Mouse (Mus musculus) heart, adult 8-10 months (tissue): ENCODE results near the gene Lsm2. TPM values are rescaled to one million over a fixed set of nuclear protein-coding genes. Genes with fewer than 3 reads are reported as not detected.
"Not testable (repeated sequence)": the region's sequence is repeated elsewhere in the genome, so short reads cannot be mapped to it uniquely, and the experiment has no call there.

ENCODE experiments used
- DNase-seq: peaks from one replicate; pipeline ENCODE4 v3.0.0; 2022; ENCODE audit warnings: low spot score
- total RNA-seq, 4 experiments: library from RNA; stranded (reverse); gene quantifications; 2 replicates each; pipeline ENCODE4 v1.2.4; 2022

Gene Lsm2
- total RNA-seq = 10 to 100 TPM; 17.5 to 21.7 (median 17.9) TPM

DNA sequence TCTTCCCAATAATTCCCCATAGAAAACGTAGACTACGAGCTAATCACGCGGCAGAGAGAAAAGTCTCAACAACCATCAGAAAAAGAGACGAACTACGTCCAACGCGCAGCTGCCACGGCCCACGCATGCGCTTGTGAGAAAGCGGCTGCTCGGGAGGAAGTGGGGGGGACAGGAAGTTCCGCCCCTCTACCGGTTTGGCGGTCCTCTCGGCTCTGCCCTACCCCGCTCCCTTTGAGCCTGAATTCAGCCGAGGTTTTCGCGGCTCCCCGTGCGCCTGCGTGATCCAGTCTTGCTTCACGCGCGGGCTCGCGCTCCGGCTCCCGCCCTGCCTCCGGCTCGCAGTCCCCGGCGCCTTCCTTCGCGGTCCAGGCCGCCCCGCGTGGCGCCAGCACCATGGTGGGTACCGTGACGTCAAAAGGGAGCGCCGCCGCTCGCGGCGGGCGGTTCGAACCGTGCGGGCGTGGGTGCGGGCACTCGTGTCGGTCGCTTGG lies at the start of gene Lsm2:
Gene Lsm2, plus strand, starts transcription at position 173 of the 491 bp plus-strand sequence.
- DNase-seq = peak; percentile 94

- DNase-seq = no peak
Observed at GRCm38 (mm10) chr17:34932287-34932686, 49.4 kb upstream of the Lsm2 start.

DNA sequence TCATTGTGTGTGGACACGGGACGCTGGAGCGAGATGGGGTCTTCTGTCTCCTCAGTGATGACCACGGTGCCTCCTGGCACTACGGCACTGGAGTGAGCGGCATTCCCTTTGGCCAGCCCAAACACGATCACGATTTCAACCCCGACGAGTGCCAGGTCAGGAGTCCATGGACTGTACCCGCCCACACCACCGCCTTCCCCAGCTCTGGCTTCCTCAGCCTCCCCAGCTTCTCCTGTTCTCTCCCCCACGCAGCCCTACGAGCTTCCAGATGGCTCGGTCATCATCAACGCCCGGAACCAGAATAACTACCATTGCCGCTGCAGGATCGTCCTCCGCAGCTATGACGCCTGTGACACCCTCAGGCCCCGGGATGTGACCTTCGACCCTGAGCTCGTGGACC lies 47.6 kb upstream of the Lsm2 start:
- no peak for DNase-seq

DNA sequence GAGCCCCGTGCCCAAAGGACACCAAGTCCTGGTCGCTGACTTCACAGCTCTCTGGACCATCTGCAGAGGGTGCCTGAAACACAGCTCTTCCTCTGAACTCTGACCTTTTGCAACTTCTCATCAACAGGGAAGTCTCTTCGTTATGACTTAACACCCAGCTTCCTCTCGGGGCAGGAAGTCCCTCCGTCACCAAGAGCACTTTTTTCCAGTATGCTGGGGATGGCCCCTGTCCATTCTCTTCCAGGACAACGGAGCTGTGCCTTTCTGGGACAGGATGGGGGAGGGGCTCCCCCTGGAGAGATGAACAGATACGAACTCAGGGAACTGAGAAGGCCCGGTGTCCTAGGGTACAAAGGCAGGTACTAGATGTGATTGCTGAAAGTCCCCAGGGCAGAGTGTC lies 46.8 kb upstream of the Lsm2 start:
- peak; percentile 31 for DNase-seq

DNA sequence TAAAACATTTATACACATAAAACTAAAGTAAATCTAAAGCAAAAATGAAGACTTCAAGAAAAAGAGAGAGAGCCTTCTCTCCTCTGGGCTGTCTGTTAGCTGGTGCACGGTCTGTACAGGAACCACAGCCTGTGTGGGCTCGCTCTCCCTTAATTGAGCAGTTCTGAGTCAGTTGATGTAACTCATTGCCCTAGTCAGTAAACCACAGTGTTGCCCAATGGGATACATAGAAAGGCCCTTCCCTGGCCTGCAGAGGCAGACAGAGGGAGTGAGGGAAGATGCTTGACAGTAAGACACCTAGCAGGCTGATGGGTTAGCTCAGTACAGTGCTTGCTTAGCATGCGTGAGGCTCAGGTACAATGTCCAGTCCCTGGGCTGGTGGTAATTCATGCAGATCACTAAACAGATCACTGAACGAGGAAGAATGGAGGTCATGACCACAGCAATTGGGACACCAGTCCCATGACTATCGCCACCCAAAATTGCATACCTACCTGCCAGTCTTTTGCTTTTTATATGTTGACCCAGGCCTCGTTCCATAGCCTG lies 43.6 kb upstream of the Lsm2 start:
- no peak for DNase-seq

DNA sequence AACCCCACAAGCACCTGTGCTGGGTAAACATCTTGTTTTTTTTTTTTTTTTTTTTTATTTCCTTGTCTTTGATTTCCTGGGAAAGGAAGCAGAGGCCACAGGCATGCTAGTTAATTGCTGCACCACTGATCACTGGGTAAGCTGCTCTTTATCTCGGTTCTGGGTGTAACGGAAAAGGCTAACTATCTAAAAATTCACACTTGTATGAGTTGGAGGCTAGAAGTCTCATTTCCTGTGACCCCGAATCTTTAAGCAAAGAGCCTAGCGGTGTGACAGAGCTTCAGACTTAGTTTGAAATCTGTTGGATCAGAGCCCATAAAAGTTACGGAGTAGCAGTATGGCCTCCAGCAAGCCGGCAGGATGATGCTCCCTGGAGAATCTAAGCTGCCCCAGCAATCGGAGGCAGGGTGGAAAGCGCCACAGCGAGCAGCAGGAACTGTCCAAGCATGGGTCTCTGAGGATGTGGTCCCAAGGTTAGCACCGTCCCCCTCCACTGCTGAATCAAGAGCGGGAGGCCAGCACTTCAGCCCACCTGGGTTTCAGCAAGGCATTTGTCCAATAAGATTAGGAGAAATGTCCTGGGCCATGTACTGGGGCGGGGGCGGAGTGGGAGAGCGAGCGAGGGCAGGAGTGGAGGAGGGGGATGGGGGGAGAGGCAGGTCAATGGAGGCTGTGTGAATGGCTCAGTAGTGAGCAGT lies 40.2 kb upstream of the Lsm2 start:
- DNase-seq = peak; percentile 45

GRCm38 (mm10) chr17:34943128-34943815 lies 38.4 kb upstream of the Lsm2 start:
- no peak for DNase-seq

- DNase-seq = no peak
Observed at GRCm38 (mm10) chr17:34944362-34944761, 37.3 kb upstream of the Lsm2 start.

DNA sequence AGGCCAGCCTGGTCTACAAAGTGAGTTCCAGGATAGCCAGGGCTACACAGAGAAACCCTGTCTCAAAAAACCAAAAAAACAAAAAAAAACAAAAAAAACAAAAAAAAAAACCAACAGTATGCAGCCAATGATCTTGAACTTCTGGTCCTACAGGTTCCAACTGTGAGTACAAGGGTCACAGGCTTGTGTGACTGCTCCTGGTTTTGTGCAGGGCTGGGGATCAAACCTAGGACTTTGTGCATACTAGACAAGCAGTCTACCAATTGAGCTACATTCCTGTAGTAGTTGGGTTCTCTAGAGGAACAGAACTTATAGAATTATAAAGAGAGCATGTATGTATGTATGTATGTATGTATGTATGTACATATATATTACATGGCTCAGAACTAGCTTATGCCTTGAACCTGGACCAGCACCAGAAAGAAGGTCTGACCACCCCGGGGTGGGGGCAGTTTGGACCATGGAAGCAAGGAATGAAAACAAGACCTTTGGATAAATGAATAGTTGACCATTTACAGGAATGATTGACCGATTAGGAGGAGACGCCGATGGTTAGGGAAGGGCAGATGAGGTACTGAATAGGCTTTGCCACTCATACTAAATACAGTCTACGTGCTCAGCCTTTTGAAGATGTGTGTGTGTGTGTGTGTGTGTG lies 35.0 kb upstream of the Lsm2 start:
- no peak for DNase-seq

- DNase-seq = no peak
Observed at GRCm38 (mm10) chr17:34947606-34948005, 34.1 kb upstream of the Lsm2 start.

- DNase-seq = not testable (repeated sequence)
Observed at GRCm38 (mm10) chr17:34948721-34949552, 32.7 kb upstream of the Lsm2 start.

GRCm38 (mm10) chr17:34949553-34949969 lies 32.1 kb upstream of the Lsm2 start:
- DNase-seq = no peak

- no peak for DNase-seq
Observed at GRCm38 (mm10) chr17:34950514-34951455, 30.9 kb upstream of the Lsm2 start.

- no peak for DNase-seq
Observed at GRCm38 (mm10) chr17:34951636-34952377, 29.9 kb upstream of the Lsm2 start.

DNA sequence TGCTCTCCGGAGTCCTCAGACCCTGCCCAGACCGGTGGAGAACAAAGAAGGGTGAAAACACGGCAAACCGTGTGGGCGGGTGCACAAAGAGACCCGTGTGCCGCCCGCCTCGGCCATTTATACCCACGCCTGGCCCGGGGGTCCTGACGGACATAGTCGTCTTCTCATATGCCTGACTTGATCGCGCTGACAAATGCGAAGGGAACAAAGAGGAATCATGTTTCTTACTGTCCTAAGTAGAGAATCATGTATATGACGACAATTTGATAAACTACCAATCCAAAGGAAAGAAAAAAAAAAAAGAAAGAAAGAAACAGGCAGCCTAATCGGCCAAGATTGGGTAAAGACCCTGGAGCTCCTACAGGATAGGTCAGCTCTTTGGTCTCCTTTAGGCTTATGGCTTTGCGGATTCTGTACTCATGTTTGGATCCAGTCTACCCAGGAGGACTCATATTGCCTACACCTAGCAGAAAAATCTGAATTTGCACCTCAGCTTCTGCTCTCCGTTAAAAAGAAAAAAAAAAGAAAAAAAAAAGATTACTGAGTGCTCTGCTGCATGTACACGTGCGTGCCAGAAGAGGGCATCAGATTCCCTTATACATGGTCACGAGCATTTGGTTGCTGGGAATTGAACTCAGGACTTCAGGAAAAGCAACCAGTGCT lies 29.2 kb upstream of the Lsm2 start:
- peak; percentile 88 for DNase-seq

DNA sequence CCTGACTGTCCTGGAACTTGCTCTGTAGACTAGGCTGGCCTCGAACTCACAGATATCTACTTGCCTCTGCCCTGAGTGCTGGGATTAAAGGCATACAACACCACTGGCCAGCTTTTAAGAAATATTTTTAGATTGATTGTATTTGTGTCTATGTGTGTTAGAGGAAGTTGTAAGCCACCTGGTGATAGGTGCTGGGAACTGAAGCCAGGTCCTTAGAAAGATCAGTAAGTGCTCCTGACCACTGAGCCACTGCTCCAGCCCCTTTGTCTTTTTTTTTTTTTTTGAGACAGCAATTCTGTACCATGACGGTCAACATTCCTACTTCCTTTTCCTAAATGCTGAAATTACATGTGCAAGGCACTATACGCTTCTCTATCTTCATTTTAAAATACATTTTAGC lies 28.4 kb upstream of the Lsm2 start:
- no peak for DNase-seq

DNA sequence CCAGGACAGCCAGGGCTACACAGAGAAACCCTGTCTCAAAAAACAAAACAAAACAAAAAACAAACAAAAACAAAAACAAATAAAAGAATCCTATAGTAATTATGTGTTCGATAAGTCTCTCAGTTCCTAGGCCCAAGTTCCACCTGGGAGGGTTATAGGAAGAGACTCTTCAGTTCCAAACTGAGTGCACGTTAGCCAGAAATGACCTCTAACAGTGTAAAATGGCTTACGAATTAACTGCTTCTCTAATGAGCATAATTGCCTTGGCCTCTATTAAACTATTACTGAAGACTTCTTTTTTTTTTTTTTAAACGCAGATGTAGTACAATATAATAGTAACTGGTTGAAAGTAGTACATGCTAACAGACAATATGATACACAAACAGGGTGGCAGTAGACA lies 27.8 kb upstream of the Lsm2 start:
- no peak for DNase-seq

GRCm38 (mm10) chr17:34954831-34955230 lies 26.8 kb upstream of the Lsm2 start:
- DNase-seq = no peak

- no peak for DNase-seq
Observed at GRCm38 (mm10) chr17:34955884-34956283, 25.8 kb upstream of the Lsm2 start.
